Mouse (Mus musculus): ENCODE data around the gene Yipf2. TPM values are rescaled to one million over a fixed set of nuclear protein-coding genes. Genes with fewer than 3 reads are reported as not detected.

Gene Yipf2
- polyA plus RNA-seq, 2 experiments, result 18.1 to 19.6 TPM

DNA sequence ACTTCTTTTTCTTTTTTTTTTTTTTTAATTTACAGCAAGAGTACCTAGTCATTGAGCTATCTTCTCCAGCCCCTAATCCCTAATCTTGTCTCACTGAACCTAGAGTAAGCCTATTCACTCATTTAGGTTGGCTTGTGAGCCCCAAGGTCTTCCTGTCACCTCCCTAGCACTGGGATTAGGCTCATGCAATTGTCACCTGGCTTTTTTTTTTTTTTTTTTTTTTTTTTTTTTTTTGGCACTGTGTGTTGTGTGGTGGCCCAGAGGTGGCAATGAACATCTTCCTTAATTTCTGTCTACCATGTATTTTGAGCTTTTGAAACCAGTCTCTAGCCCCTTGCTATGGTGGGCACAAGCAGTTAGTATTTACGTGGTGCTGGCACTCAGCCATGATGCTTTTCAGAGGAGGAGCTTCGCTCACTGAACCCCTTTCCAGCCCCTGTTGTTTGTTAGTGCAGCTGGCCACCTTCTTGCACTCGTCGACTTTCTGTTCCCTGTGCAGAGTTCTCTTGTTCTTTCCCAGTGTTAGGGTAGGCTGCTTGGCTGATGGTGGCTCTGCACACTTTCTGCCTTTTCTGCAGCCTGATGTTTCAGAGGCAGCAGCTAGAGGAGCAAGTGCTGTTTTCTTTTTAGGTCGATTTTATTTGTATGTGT lies 34.6 kb upstream of the Yipf2 start:
- Histone ChIP-seq H3K27me3 (ENCODE audit: control insufficient read depth, insufficient read depth, low read length) (no peaks in the 10 kb centered on the region), H3K36me3 (ENCODE audit: control insufficient read depth, insufficient read depth, low read length) (peaks cover 4% of the 10 kb centered on the region; the same call in 1 of the 2 replicates), H3K4me1 (ENCODE audit: control insufficient read depth, insufficient read depth, low read length) (no peaks in the 10 kb centered on the region), H3K9ac (ENCODE audit: low read depth, low read length, severe bottlenecking) (no peak overlapping the region), H3K27ac (replicated peaks; ENCODE audit: low read depth, low read length) (no peak overlapping the region), H3K9me3 (ENCODE audit: control insufficient read depth, low read length) (no peaks in the 10 kb centered on the region), H3K4me3 (replicated peaks; ENCODE audit: low read length) (no peak overlapping the region), H3K4me2 (replicated peaks; ENCODE audit: low read depth, low read length, severe bottlenecking) (no peak overlapping the region)
- ATAC-seq (ENCODE audit: low FRiP score, low read depth) (no peak), DNase-seq (ENCODE audit: low spot score) (no peak)
- no peak for TF ChIP-seq POLR2A (IDR thresholded peaks at IDR 0.05; ENCODE audit: borderline replicate concordance, extremely low read depth, insufficient read depth, insufficient read length)
- WGBS, result 83% methylated on average over 5 of the region's 5 CpGs

DNA sequence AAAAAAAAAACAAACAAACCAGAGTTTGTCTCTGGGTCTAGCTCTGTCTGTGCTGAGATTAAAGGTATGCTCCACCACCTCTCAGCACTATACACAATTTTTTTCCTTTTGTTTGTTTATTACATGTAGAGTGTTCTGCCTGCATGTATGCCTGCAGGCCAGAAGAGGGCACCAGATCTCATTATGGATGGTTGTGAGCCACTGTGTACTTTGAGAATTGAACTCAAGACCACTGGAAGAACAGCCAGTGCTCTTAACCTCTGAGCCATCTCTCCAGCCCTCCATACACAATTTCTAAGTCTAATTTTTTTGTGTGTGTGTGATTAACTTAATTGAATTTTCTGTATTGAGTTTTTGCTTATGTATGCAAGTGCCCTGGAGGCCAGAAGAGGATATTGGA lies 33.9 kb upstream of the Yipf2 start:
- no peak overlapping the region for H3K27ac ChIP-seq (replicated peaks; ENCODE audit: low read depth, low read length)
- no peak overlapping the region for H3K4me3 ChIP-seq (replicated peaks; ENCODE audit: low read length)
- no peak overlapping the region for H3K9ac ChIP-seq (ENCODE audit: low read depth, low read length, severe bottlenecking)
- no peak overlapping the region for H3K4me2 ChIP-seq (replicated peaks; ENCODE audit: low read depth, low read length, severe bottlenecking)
- H3K27me3 ChIP-seq (ENCODE audit: control insufficient read depth, insufficient read depth, low read length), result no peaks in the 10 kb centered on the region
- H3K9me3 ChIP-seq (ENCODE audit: control insufficient read depth, low read length), result no peaks in the 10 kb centered on the region
- no peak for TF ChIP-seq POLR2A (IDR thresholded peaks at IDR 0.05; ENCODE audit: borderline replicate concordance, extremely low read depth, insufficient read depth, insufficient read length)
- no peaks in the 10 kb centered on the region for H3K4me1 ChIP-seq (ENCODE audit: control insufficient read depth, insufficient read depth, low read length)
- no peak for ATAC-seq (ENCODE audit: low FRiP score, low read depth)
- H3K36me3 ChIP-seq (ENCODE audit: control insufficient read depth, insufficient read depth, low read length), result peaks cover 4% of the 10 kb centered on the region; the same call in 1 of the 2 replicates
- no peak for DNase-seq (ENCODE audit: low spot score)

DNA sequence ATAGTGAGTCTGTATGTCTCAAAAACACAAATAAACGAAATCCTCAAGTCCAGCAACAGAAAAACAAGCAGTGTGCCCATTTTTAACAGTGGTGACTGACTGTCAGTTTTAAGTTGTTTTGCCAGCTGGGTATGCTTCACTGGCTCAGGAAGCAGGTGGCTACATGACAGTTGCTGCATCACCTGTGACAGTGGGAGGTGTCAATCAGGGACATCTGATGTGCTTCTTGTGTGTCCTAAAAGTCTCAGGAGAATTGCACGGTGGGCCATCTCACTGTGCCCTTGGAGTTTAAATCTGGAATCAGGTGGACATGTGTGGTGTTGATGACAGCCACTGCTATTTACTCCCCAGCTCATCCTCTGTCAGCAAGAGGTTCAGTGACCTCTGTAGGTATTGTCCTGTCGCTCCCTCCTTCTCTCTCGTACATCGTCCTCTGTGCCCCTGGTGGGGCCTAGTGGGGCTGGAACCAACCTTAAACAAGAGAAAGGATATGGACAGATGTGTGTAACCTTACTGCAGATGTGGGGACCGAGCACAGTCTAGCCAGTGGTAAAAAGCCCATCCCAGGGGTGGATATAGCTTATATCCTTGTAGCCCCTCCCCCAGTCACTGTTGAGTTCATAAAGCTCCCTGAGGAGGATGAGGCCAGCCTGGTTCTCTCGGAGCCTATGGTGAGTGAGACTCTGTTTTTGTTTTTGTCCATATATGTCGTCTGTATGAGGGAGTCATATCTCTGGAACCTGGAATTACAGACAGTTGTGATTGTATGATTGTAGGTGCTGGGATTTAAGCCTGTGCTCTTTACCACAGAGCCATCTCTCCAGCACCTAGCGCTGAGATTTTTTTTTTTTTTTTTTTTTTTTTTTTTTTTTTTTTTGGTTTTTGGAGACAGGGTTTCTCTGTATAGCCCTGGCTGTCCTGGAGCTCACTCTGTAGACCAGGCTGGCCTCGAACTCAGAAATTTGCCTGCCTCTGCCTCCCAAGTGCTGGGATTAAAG lies 33.0 kb upstream of the Yipf2 start:
- Histone ChIP-seq H3K9ac (ENCODE audit: low read depth, low read length, severe bottlenecking) (no peak overlapping the region), H3K27me3 (ENCODE audit: control insufficient read depth, insufficient read depth, low read length) (no peaks in the 10 kb centered on the region), H3K4me1 (ENCODE audit: control insufficient read depth, insufficient read depth, low read length) (no peaks in the 10 kb centered on the region), H3K4me3 (replicated peaks; ENCODE audit: low read length) (no peak overlapping the region), H3K4me2 (replicated peaks; ENCODE audit: low read depth, low read length, severe bottlenecking) (no peak overlapping the region), H3K9me3 (ENCODE audit: control insufficient read depth, low read length) (no peaks in the 10 kb centered on the region), H3K27ac (replicated peaks; ENCODE audit: low read depth, low read length) (no peak overlapping the region), H3K36me3 (ENCODE audit: control insufficient read depth, insufficient read depth, low read length) (peaks cover 4% of the 10 kb centered on the region; the same call in 1 of the 2 replicates)
- 86% methylated on average over 10 of the region's 10 CpGs for WGBS
- no peak for TF ChIP-seq POLR2A (IDR thresholded peaks at IDR 0.05; ENCODE audit: borderline replicate concordance, extremely low read depth, insufficient read depth, insufficient read length)
- DNase-seq (ENCODE audit: low spot score), result no peak
- ATAC-seq (ENCODE audit: low FRiP score, low read depth), result no peak

DNA sequence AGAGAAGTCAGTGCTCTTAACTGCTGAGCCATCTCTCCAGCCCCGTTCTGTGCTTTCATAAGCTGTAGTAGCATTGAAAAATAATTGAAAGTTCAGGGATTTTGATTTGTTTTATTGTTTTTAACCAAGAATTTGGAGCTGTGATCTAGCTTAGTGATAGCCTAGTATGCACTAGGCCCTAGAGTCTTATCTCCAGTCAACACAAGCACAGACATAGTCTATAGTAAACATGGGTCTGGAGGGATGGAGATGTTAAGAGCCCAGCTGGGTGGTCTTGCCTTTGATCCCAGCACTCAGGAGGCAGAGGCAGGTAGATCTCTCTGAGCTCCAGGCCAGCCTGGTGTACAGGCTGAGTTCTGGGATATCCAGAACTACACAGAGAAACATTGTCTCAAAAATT lies 30.0 kb upstream of the Yipf2 start:
- ATAC-seq (ENCODE audit: low FRiP score, low read depth) (no peak), DNase-seq (ENCODE audit: low spot score) (no peak)
- Histone ChIP-seq H3K4me3 (replicated peaks; ENCODE audit: low read length) (no peak overlapping the region), H3K27me3 (ENCODE audit: control insufficient read depth, insufficient read depth, low read length) (no peaks in the 10 kb centered on the region), H3K36me3 (ENCODE audit: control insufficient read depth, insufficient read depth, low read length) (peaks cover 15% of the 10 kb centered on the region), H3K9me3 (ENCODE audit: control insufficient read depth, low read length) (no peaks in the 10 kb centered on the region), H3K9ac (ENCODE audit: low read depth, low read length, severe bottlenecking) (no peak overlapping the region), H3K4me1 (ENCODE audit: control insufficient read depth, insufficient read depth, low read length) (peaks cover 9% of the 10 kb centered on the region; the same call in 1 of the 2 replicates), H3K27ac (replicated peaks; ENCODE audit: low read depth, low read length) (no peak overlapping the region), H3K4me2 (replicated peaks; ENCODE audit: low read depth, low read length, severe bottlenecking) (no peak overlapping the region)
- TF ChIP-seq POLR2A (IDR thresholded peaks at IDR 0.05; ENCODE audit: borderline replicate concordance, extremely low read depth, insufficient read depth, insufficient read length), result no peak
- 89% methylated on average over 1 of the region's 1 CpGs for WGBS

DNA sequence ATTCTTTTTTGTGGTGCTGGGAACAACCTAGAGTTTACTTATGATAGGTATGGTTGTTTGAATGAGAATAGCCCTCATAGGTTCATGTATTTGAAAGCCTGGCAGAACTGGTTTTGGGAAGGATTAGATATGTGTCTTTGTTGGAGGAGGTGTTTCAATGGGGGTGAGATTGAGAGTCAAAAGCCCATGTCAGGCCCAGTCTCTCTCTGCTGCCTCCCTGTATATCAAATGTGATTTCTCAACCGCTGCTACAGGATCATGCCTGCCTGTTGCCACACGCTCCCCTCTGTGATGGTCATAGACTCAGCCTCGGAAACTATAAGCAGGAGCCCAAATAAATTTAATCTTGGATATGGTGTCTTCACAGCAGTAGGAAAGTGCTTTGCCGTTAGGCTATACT lies 27.6 kb upstream of the Yipf2 start:
- H3K9me3 ChIP-seq (ENCODE audit: control insufficient read depth, low read length), result no peaks in the 10 kb centered on the region
- H3K9ac ChIP-seq (ENCODE audit: low read depth, low read length, severe bottlenecking), result no peak overlapping the region
- 89% methylated on average over 4 of the region's 4 CpGs for WGBS
- no peaks in the 10 kb centered on the region for H3K27me3 ChIP-seq (ENCODE audit: control insufficient read depth, insufficient read depth, low read length)
- no peak for DNase-seq (ENCODE audit: low spot score)
- H3K4me3 ChIP-seq (replicated peaks; ENCODE audit: low read length), result no peak overlapping the region
- H3K36me3 ChIP-seq (ENCODE audit: control insufficient read depth, insufficient read depth, low read length), result peaks cover 15% of the 10 kb centered on the region
- TF ChIP-seq POLR2A (IDR thresholded peaks at IDR 0.05; ENCODE audit: borderline replicate concordance, extremely low read depth, insufficient read depth, insufficient read length), result no peak
- H3K4me1 ChIP-seq (ENCODE audit: control insufficient read depth, insufficient read depth, low read length), result peaks cover 10% of the 10 kb centered on the region; the same call in 1 of the 2 replicates
- no peak for ATAC-seq (ENCODE audit: low FRiP score, low read depth)
- no peak overlapping the region; the same call in 1 of the 2 replicates for H3K27ac ChIP-seq (replicated peaks; ENCODE audit: low read depth, low read length)
- H3K4me2 ChIP-seq (replicated peaks; ENCODE audit: low read depth, low read length, severe bottlenecking), result no peak overlapping the region

All from limb, embryonic 14.5 days (tissue).